Mouse (Mus musculus) limb, embryonic 15.5 days (tissue): Measurements from ENCODE around the gene Frrs1l. TPM values are rescaled to one million over a fixed set of nuclear protein-coding genes. Genes with fewer than 3 reads are reported as not detected.
A peak's percentile ranks its signal among the peaks of the same experiment; 100 is the strongest.

Source experiments
- ATAC-seq: fragments of 200-750 bp; cut with Nextera tagmentation; 2 replicates; pipeline ENCODE4 v1.8.0; 2017; ENCODE audit warnings: low read depth, moderate TSS enrichment; ENCODE audit not compliant: insufficient number of reproducible peaks, low FRiP score, low TSS enrichment
- H3K27ac ChIP-seq: fragments of 300-500 bp; sonication (generic); 2 replicates; pipeline ENCODE4 v1.5.1; 2015; ENCODE audit warnings: moderate library complexity, mild to moderate bottlenecking, inconsistent platforms
- H3K27me3 ChIP-seq: fragments of 300-500 bp; sonication (generic); 2 replicates; pipeline ENCODE4 v1.6.1; 2015; ENCODE audit warnings: inconsistent platforms
- H3K36me3 ChIP-seq: fragments of 300-500 bp; sonication (generic); 2 replicates; pipeline ENCODE4 v1.6.1; 2015; ENCODE audit warnings: inconsistent platforms
- H3K4me1 ChIP-seq: fragments of 300-500 bp; sonication (generic); 2 replicates; pipeline ENCODE4 v1.6.1; 2015; ENCODE audit warnings: inconsistent platforms
- H3K4me2 ChIP-seq: fragments of 300-500 bp; sonication (generic); 2 replicates; pipeline ENCODE4 v1.6.1; 2015; ENCODE audit warnings: mild to moderate bottlenecking, inconsistent platforms
- H3K4me3 ChIP-seq: fragments of 300-500 bp; sonication (generic); 2 replicates; pipeline ENCODE4 v1.5.1; 2015; ENCODE audit warnings: mild to moderate bottlenecking, inconsistent platforms
- H3K9ac ChIP-seq: fragments of 300-500 bp; sonication (generic); 2 replicates; pipeline ENCODE4 v1.6.1; 2015; ENCODE audit warnings: inconsistent platforms
- H3K9me3 ChIP-seq: fragments of 300-500 bp; sonication (generic); 2 replicates; pipeline ENCODE4 v1.6.1; 2016; ENCODE audit warnings: inconsistent platforms
- WGBS: fragments of 180-500 bp; shearing (Covaris S2); methylation state at CpG from one replicate; pipeline ENCODE4 v1.1.7; 2015; 5-methylcytosine and 5-hydroxymethylcytosine counted together
- polyA plus RNA-seq: library from polyadenylated mRNA; unstranded; fragments of >200 nt; fragmentation: Nextera tagmentation; extraction: Ambion mirVana; gene quantifications from 2 replicates; pipeline ENCODE4 v1.2.1, GENCODE M21; 2015

Frrs1l gene
- polyA plus RNA-seq = 1.8 and 2.5 TPM in 2 replicates

- H3K9me3 ChIP-seq = no peaks in the 10 kb centered on the region
- no peaks in the 10 kb centered on the region for H3K36me3 ChIP-seq
- H3K27ac ChIP-seq = no peak within 1 kb of the TSS
- under 1% methylated on average over 40 of the region's 44 CpGs for WGBS
- no peak for ATAC-seq
- peaks cover 32% of the 10 kb centered on the region for H3K27me3 ChIP-seq
- peaks cover 9% of the 10 kb centered on the region for H3K4me1 ChIP-seq
- peak within 1 kb of the TSS; percentile 63 for H3K4me3 ChIP-seq
- H3K4me2 ChIP-seq = peak within 1 kb of the TSS; percentile 97
- H3K9ac ChIP-seq = peak within 1 kb of the TSS; percentile 48
Observed at GRCm38 (mm10) chr4:56990215-56990584, at the start of gene Frrs1l. Frrs1l (minus strand) TSS chr4:56990391.

GRCm38 (mm10) chr4:57039127-57040031 is 49.2 kb upstream of the Frrs1l start:
- ATAC-seq = no peak
- H3K27ac ChIP-seq = no peak overlapping the region
- no peaks in the 10 kb centered on the region for H3K36me3 ChIP-seq
- H3K4me2 ChIP-seq = peak overlapping the region; percentile 36
- H3K9me3 ChIP-seq = peaks cover 3% of the 10 kb centered on the region; the same call in 1 of the 2 replicates
- 9% methylated on average over 22 of the region's 23 CpGs for WGBS
- H3K9ac ChIP-seq = no peak overlapping the region
- peak overlapping the region; percentile 15; the same call in 1 of the 2 replicates for H3K4me3 ChIP-seq
- no peaks in the 10 kb centered on the region for H3K27me3 ChIP-seq
- H3K4me1 ChIP-seq = peaks cover 13% of the 10 kb centered on the region

GRCm38 (mm10) chr4:57037554-57037953 is 47.4 kb upstream of the Frrs1l start:
- Histone ChIP-seq H3K36me3 (no peaks in the 10 kb centered on the region), H3K27me3 (no peaks in the 10 kb centered on the region), H3K4me3 (no peak overlapping the region), H3K27ac (no peak overlapping the region), H3K4me1 (peaks cover 13% of the 10 kb centered on the region), H3K9me3 (peaks cover 3% of the 10 kb centered on the region; the same call in 1 of the 2 replicates), H3K4me2 (no peak overlapping the region), H3K9ac (no peak overlapping the region)
- ATAC-seq = no peak
- WGBS = 61% methylated on average over 7 of the region's 7 CpGs

GRCm38 (mm10) chr4:57034169-57034568 is 44.0 kb upstream of the Frrs1l start:
- Histone ChIP-seq H3K4me1 (peaks cover 6% of the 10 kb centered on the region; the same call in 1 of the 2 replicates), H3K36me3 (no peaks in the 10 kb centered on the region), H3K4me3 (no peak overlapping the region), H3K27me3 (no peaks in the 10 kb centered on the region), H3K9me3 (no peaks in the 10 kb centered on the region), H3K4me2 (no peak overlapping the region), H3K27ac (no peak overlapping the region), H3K9ac (no peak overlapping the region)
- ATAC-seq = no peak
- WGBS = 81% methylated on average over 5 of the region's 5 CpGs

- H3K27me3 ChIP-seq = no peaks in the 10 kb centered on the region
- no peak overlapping the region for H3K4me2 ChIP-seq
- H3K4me3 ChIP-seq = no peak overlapping the region
- ATAC-seq = no peak
- no peak overlapping the region for H3K27ac ChIP-seq
- H3K9ac ChIP-seq = no peak overlapping the region
- no peaks in the 10 kb centered on the region for H3K9me3 ChIP-seq
- no peaks in the 10 kb centered on the region for H3K4me1 ChIP-seq
- 58% methylated on average over 4 of the region's 4 CpGs for WGBS
- H3K36me3 ChIP-seq = no peaks in the 10 kb centered on the region
Observed at GRCm38 (mm10) chr4:57031440-57031839, 41.2 kb upstream of the Frrs1l start.

GRCm38 (mm10) chr4:57027954-57028353 is 37.8 kb upstream of the Frrs1l start:
- H3K36me3 ChIP-seq = no peaks in the 10 kb centered on the region
- H3K4me1 ChIP-seq = peaks cover 7% of the 10 kb centered on the region; the same call in 1 of the 2 replicates
- 64% methylated on average over 10 of the region's 10 CpGs for WGBS

GRCm38 (mm10) chr4:57023527-57023926 is 33.3 kb upstream of the Frrs1l start:
- Histone ChIP-seq H3K27ac (no peak overlapping the region), H3K4me1 (peaks cover 7% of the 10 kb centered on the region; the same call in 1 of the 2 replicates), H3K36me3 (no peaks in the 10 kb centered on the region), H3K9ac (no peak overlapping the region), H3K4me2 (no peak overlapping the region), H3K9me3 (no peaks in the 10 kb centered on the region), H3K27me3 (no peaks in the 10 kb centered on the region), H3K4me3 (no peak overlapping the region)
- no peak for ATAC-seq
- WGBS = 46% methylated on average over 3 of the region's 3 CpGs

More at GRCm38 (mm10) chr4:57027954-57028353, 37.8 kb upstream of the Frrs1l start:
- no peak overlapping the region for H3K4me3 ChIP-seq
- no peak overlapping the region for H3K4me2 ChIP-seq
- ATAC-seq = no peak
- no peak overlapping the region for H3K9ac ChIP-seq
- no peak overlapping the region for H3K27ac ChIP-seq
- H3K9me3 ChIP-seq = no peaks in the 10 kb centered on the region
- no peaks in the 10 kb centered on the region for H3K27me3 ChIP-seq

GRCm38 (mm10) chr4:57021288-57021687 is 31.1 kb upstream of the Frrs1l start:
- H3K27ac ChIP-seq = no peak overlapping the region
- no peaks in the 10 kb centered on the region for H3K9me3 ChIP-seq
- no peak overlapping the region for H3K9ac ChIP-seq
- no peaks in the 10 kb centered on the region for H3K36me3 ChIP-seq
- H3K4me1 ChIP-seq = peaks cover 7% of the 10 kb centered on the region; the same call in 1 of the 2 replicates
- no peaks in the 10 kb centered on the region for H3K27me3 ChIP-seq
- H3K4me2 ChIP-seq = no peak overlapping the region
- H3K4me3 ChIP-seq = no peak overlapping the region
- no peak for ATAC-seq
- WGBS = 88% methylated on average over 3 of the region's 3 CpGs

GRCm38 (mm10) chr4:57017229-57017628 is 27.0 kb upstream of the Frrs1l start:
- 26% methylated on average over 5 of the region's 5 CpGs for WGBS
- H3K4me1 ChIP-seq = no peaks in the 10 kb centered on the region
- no peak for ATAC-seq

GRCm38 (mm10) chr4:57016366-57017171 is 26.4 kb upstream of the Frrs1l start:
- no peak overlapping the region for H3K4me2 ChIP-seq
- H3K4me1 ChIP-seq = no peaks in the 10 kb centered on the region
- H3K27ac ChIP-seq = no peak overlapping the region
- H3K27me3 ChIP-seq = no peaks in the 10 kb centered on the region
- 54% methylated on average over 18 of the region's 18 CpGs for WGBS
- H3K36me3 ChIP-seq = no peaks in the 10 kb centered on the region
- no peak overlapping the region for H3K4me3 ChIP-seq
- ATAC-seq = no peak
- H3K9ac ChIP-seq = no peak overlapping the region
- no peaks in the 10 kb centered on the region for H3K9me3 ChIP-seq

More at GRCm38 (mm10) chr4:57017229-57017628, 27.0 kb upstream of the Frrs1l start:
- no peak overlapping the region for H3K27ac ChIP-seq
- no peaks in the 10 kb centered on the region for H3K27me3 ChIP-seq
- no peak overlapping the region for H3K9ac ChIP-seq
- no peak overlapping the region for H3K4me2 ChIP-seq
- H3K9me3 ChIP-seq = no peaks in the 10 kb centered on the region
- H3K36me3 ChIP-seq = no peaks in the 10 kb centered on the region
- no peak overlapping the region for H3K4me3 ChIP-seq

GRCm38 (mm10) chr4:57015032-57015431 is 24.8 kb upstream of the Frrs1l start:
- Histone ChIP-seq H3K27me3 (no peaks in the 10 kb centered on the region), H3K4me2 (no peak overlapping the region), H3K4me1 (no peaks in the 10 kb centered on the region), H3K27ac (no peak overlapping the region), H3K4me3 (no peak overlapping the region), H3K9me3 (no peaks in the 10 kb centered on the region), H3K36me3 (no peaks in the 10 kb centered on the region), H3K9ac (no peak overlapping the region)
- 91% methylated on average over 5 of the region's 5 CpGs for WGBS
- ATAC-seq = no peak
